Mouse (Mus musculus) lung, adult 2 months (tissue): ENCODE measurements around the gene Hbp1.

Source experiments
- CTCF ChIP-seq: fragments of 200-500 bp; IDR thresholded peaks from 2 replicates; pipeline ENCODE4 v1.5.1; 2011; ENCODE audit warnings: mild to moderate bottlenecking, low read length, control low read depth; ENCODE audit not compliant: insufficient read depth
- POLR2A ChIP-seq: fragments of 200-500 bp; IDR thresholded peaks from 2 replicates; pipeline ENCODE4 v1.6.1; 2011; ENCODE audit warnings: low read depth, mild to moderate bottlenecking, control low read depth, low read length, borderline replicate concordance; ENCODE audit errors: extremely low read depth

- no peak for TF ChIP-seq CTCF
- TF ChIP-seq POLR2A, result no peak
These were observed 29.6 kb downstream of the Hbp1 start for GRCm38 (mm10) chr12:31920464-31921405.
